Mouse (Mus musculus): Measurements from ENCODE around the gene Sfxn3. TPM values are rescaled to one million over a fixed set of nuclear protein-coding genes. Genes with fewer than 3 reads are reported as not detected.

Gene Sfxn3
- polyA plus RNA-seq, 1 experiment from 2014 or later: 75.8 TPM

DNA sequence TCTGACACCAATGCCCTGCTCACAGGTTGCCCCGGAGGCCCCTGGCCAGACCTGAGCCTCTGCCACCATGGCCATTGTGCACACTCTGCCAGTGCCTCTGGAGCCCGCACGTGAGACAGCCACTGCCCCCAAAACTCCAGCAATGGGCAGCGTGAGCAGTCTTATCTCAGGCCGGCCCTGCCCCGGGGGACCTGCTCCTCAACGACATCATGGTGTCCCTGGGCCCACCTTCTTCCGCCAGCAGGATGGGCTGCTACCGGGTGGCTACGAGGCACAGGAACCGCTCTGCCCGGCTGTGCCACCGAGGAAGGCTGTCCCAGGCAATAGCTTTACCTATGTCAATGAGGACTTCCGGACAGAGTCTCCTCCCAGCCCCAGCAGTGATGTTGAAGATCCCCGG, 25.9 kb upstream of the Sfxn3 start:
- ATAC-seq (ENCODE audit: low FRiP score): no peak
- no peak overlapping the region for H3K4me3 ChIP-seq (replicated peaks)
- peaks cover 26% of the 10 kb centered on the region for H3K36me3 ChIP-seq
- H3K27ac ChIP-seq (replicated peaks): no peak overlapping the region
- peaks cover 47% of the 10 kb centered on the region for H3K4me1 ChIP-seq
- H3K9me3 ChIP-seq (replicated peaks): no peaks in the 10 kb centered on the region
- no peak overlapping the region for H3K9ac ChIP-seq (replicated peaks)
- H3K4me2 ChIP-seq: no peak overlapping the region
- H3K27me3 ChIP-seq (replicated peaks): no peaks in the 10 kb centered on the region
- 91% methylated on average over 15 of the region's 15 CpGs for WGBS

DNA sequence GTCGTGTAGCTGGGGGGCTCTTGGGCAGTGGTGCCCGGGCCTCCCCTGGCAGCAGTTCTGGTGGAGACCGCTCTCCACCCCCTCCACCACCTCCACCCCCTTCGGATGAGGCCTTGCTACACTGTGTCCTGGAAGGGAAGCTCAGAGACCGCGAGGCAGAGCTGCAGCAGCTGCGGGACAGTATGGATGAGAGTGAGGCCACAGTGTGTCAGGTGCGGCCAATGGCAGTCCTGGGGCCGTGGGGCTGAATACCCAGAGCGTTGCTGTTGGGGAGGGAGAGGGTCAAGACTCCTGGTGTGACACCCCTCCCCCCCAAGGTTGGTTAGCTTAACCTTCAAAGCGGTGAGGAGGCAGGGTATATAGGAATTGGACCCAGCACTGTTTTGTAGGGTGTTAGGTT, 23.3 kb upstream of the Sfxn3 start:
- Histone ChIP-seq H3K27me3 (replicated peaks) (no peaks in the 10 kb centered on the region), H3K27ac (replicated peaks) (no peak overlapping the region), H3K9ac (replicated peaks) (no peak overlapping the region), H3K4me3 (replicated peaks) (no peak overlapping the region), H3K4me2 (no peak overlapping the region), H3K9me3 (replicated peaks) (no peaks in the 10 kb centered on the region), H3K36me3 (peaks cover 35% of the 10 kb centered on the region), H3K4me1 (peaks cover 34% of the 10 kb centered on the region)
- no peak for ATAC-seq (ENCODE audit: low FRiP score)
- whole genome bisulfite sequencing: 87% methylated on average over 11 of the region's 11 CpGs

DNA sequence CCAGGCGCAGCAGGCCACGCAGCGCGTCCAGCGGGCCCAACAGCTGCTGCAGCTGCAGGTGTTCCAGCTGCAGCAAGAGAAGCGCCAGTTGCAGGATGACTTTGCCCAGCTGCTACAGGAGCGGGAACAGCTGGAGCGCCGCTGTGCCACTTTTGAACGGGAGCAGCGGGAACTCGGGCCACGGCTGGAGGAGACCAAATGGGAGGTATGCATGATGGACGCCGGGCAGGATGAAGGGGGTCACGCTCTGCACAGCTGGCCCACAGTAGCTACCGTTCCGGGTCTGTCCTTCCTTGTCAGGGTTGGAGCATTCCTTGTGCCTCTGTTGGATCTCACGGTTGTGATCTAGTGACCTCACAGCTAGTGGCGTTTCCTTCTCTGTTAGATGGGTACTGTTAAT, 22.5 kb upstream of the Sfxn3 start:
- WGBS: 88% methylated on average over 20 of the region's 20 CpGs
- no peak for ATAC-seq (ENCODE audit: low FRiP score)
- H3K27me3 ChIP-seq (replicated peaks): no peaks in the 10 kb centered on the region
- H3K9me3 ChIP-seq (replicated peaks): no peaks in the 10 kb centered on the region
- no peak overlapping the region for H3K9ac ChIP-seq (replicated peaks)
- no peak overlapping the region for H3K27ac ChIP-seq (replicated peaks)
- H3K36me3 ChIP-seq: peaks cover 35% of the 10 kb centered on the region
- no peak overlapping the region for H3K4me2 ChIP-seq
- H3K4me3 ChIP-seq (replicated peaks): no peak overlapping the region
- H3K4me1 ChIP-seq: peaks cover 27% of the 10 kb centered on the region

DNA sequence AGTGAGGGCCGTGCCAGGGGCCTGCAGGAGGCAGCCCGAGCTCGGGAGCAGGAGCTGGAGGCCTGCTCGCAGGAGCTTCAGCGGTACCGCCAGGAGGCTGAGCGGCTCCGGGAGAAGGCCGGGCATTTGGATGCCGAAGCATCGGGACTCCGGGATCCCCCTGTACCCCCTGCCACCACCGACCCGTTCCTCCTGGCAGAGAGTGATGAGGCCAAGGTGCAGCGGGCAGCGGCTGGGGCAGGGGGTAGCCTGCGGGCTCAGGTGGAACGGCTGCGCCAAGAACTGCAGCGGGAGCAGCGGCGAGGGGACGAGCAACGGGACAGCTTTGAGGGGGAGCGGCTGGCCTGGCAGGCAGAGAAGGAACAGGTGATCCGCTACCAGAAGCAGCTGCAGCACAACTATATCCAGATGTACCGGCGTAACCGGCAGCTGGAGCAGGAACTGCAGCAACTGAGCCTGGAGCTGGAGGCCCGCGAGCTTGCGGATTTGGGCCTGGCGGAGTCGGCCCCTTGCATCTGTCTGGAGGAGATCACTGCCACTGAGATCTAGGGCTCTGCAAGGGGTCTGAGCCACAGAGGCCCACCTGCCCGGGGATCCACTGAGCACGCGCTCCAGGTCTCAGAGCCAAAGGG, 21.2 kb upstream of the Sfxn3 start:
- no peak overlapping the region for H3K4me2 ChIP-seq
- 93% methylated on average over 37 of the region's 37 CpGs for WGBS

DNA sequence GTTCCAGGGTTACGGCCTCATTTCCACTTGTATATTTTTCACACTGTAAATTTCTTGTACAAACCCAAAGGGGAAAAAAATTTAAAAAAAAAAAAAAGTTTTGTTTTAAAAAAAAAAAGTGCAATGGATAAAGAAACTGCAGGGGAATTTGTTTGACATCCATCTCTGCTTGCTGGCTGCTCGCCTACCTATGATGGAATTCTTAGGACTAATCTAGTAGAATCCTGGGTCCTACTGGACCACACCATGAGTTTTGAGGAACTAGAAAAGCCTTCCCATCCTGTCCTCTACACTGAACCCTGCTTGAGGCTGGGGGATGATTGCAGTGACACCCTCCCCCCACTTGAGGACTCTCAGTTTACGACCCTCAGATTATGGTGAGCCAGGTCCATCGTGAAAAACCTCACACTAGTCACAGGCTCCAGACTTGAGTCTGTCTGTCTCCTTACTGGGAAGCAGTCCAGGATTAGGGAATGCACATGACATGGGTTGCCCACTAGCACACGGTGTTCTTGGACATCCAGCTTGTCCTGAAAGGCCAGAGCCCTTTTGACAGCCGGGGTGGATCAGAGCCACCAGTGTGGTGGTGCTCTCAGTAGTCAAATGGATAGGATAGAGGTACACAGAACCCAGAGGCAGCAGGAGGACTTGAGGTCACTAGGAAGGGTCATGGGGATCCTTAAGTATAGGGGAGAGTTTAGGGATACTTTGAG, 20.2 kb upstream of the Sfxn3 start:
- no peaks in the 10 kb centered on the region for H3K27me3 ChIP-seq (replicated peaks)
- no peak overlapping the region for H3K4me2 ChIP-seq
- peaks cover 35% of the 10 kb centered on the region for H3K36me3 ChIP-seq
- H3K4me1 ChIP-seq: peaks cover 26% of the 10 kb centered on the region
- H3K9me3 ChIP-seq (replicated peaks): no peaks in the 10 kb centered on the region
- no peak for ATAC-seq (ENCODE audit: low FRiP score)
- no peak overlapping the region for H3K9ac ChIP-seq (replicated peaks)
- H3K27ac ChIP-seq (replicated peaks): no peak overlapping the region
- no peak overlapping the region for H3K4me3 ChIP-seq (replicated peaks)
- 77% methylated on average over 6 of the region's 6 CpGs for WGBS

More for the DNA sequence above, 21.2 kb upstream of the Sfxn3 start:
- Histone ChIP-seq H3K27ac (replicated peaks) (no peak overlapping the region), H3K4me1 (peaks cover 24% of the 10 kb centered on the region), H3K9me3 (replicated peaks) (no peaks in the 10 kb centered on the region), H3K4me3 (replicated peaks) (no peak overlapping the region), H3K9ac (replicated peaks) (no peak overlapping the region), H3K36me3 (peaks cover 35% of the 10 kb centered on the region), H3K27me3 (replicated peaks) (no peaks in the 10 kb centered on the region)
- no peak for ATAC-seq (ENCODE audit: low FRiP score)

DNA sequence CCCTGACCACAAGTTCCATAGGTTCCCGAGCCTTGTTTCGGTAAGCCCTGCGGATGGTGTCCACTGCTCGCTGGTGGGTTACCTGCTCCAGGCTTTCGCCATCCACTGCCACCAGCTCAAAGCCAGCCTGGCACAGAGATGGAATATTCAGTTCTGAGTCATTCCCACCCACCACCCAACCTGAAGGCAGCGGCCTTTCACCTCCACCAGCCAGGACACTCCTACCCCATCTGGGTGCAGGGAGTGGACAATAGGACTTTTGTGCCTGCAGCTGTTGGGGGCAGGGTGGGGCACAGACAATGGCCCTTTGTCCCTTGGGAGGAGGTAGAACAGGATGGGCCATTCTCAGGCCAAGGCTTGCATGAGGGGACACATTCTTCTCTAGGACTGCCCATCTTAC, 19.5 kb upstream of the Sfxn3 start:
- no peak for ATAC-seq (ENCODE audit: low FRiP score)
- 86% methylated on average over 6 of the region's 6 CpGs for WGBS
- peaks cover 33% of the 10 kb centered on the region for H3K36me3 ChIP-seq

DNA sequence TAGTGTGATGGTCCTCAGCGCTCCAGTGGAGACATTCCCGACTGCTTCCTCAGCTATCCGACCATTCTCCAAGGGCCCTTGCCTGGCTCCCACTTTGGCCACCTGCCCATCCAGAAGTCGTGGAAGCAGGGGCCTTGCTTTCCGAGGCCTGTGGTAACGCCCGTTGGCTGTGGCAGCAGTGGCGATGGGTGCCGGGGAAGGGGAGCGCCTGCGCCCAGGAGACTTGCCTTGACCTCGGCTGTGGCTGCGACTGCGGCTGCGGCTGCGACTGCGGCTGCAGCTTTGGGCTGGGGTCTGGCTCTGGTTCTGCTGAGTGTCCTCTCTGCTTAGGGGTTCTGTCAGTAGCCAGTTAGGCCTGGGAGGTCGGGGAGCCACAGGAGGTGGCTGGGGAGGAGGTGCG, 18.6 kb upstream of the Sfxn3 start:
- WGBS: 62% methylated on average over 19 of the region's 19 CpGs
- H3K27me3 ChIP-seq (replicated peaks): no peaks in the 10 kb centered on the region
- no peak overlapping the region for H3K4me2 ChIP-seq
- H3K9ac ChIP-seq (replicated peaks): no peak overlapping the region
- peaks cover 27% of the 10 kb centered on the region for H3K4me1 ChIP-seq
- no peak for ATAC-seq (ENCODE audit: low FRiP score)
- no peak overlapping the region for H3K4me3 ChIP-seq (replicated peaks)
- peaks cover 30% of the 10 kb centered on the region for H3K36me3 ChIP-seq
- no peak overlapping the region for H3K27ac ChIP-seq (replicated peaks)
- no peaks in the 10 kb centered on the region for H3K9me3 ChIP-seq (replicated peaks)

More for the DNA sequence above, 19.5 kb upstream of the Sfxn3 start:
- Histone ChIP-seq H3K27me3 (replicated peaks) (no peaks in the 10 kb centered on the region), H3K9me3 (replicated peaks) (no peaks in the 10 kb centered on the region), H3K4me1 (peaks cover 27% of the 10 kb centered on the region), H3K27ac (replicated peaks) (no peak overlapping the region), H3K4me2 (no peak overlapping the region), H3K9ac (replicated peaks) (no peak overlapping the region), H3K4me3 (replicated peaks) (no peak overlapping the region)

DNA sequence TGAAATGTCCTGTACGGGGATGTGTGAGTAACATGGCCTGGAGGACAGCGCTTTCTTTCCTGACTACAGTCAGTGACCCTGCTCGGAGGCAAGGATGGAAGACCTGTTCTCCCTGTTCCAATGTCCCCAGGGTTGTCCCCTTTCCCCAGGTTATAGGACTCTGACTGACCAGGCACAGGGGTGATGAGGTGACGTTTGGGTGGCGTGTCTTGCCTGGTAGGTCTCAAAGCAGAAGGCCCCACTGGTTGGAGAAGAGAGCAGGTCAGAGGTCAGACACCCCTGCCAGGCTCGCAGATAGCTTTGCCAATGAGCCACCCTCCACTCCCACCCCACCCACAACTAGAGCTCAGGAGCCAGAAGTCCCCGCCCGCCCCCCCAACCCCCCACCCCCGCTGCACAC, 17.7 kb upstream of the Sfxn3 start:
- Histone ChIP-seq H3K4me2 (no peak overlapping the region), H3K4me1 (peaks cover 24% of the 10 kb centered on the region), H3K27me3 (replicated peaks) (no peaks in the 10 kb centered on the region), H3K9me3 (replicated peaks) (no peaks in the 10 kb centered on the region), H3K4me3 (replicated peaks) (no peak overlapping the region), H3K36me3 (peaks cover 25% of the 10 kb centered on the region), H3K9ac (replicated peaks) (no peak overlapping the region), H3K27ac (replicated peaks) (no peak overlapping the region)
- 63% methylated on average over 9 of the region's 9 CpGs for WGBS
- no peak for ATAC-seq (ENCODE audit: low FRiP score)

DNA sequence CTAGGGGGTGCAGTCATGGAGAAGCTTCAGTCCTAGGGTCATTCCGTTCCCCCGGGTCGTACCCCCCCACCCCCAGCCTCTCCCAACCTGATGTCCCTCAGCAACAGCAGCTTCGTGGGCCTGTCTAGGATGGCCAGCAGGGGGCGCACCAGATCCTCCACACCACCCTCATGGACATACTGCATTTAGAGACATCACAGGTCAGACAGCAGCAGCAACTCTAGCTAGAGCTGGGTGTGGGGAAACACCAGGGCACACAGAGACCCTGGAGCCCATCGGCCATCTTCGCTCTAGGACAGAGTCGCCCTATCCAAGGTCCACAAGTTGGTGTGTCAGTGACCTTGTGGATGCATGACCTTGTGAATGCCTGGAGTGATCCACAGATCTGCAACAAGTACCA, 17.2 kb upstream of the Sfxn3 start:
- Histone ChIP-seq H3K4me3 (replicated peaks) (no peak overlapping the region), H3K4me2 (no peak overlapping the region), H3K36me3 (peaks cover 21% of the 10 kb centered on the region), H3K27me3 (replicated peaks) (no peaks in the 10 kb centered on the region), H3K4me1 (peaks cover 24% of the 10 kb centered on the region), H3K9ac (replicated peaks) (no peak overlapping the region), H3K27ac (replicated peaks) (no peak overlapping the region; the same call in 1 of the 2 replicates), H3K9me3 (replicated peaks) (no peaks in the 10 kb centered on the region)
- WGBS: 41% methylated on average over 8 of the region's 8 CpGs
- no peak for ATAC-seq (ENCODE audit: low FRiP score)

DNA sequence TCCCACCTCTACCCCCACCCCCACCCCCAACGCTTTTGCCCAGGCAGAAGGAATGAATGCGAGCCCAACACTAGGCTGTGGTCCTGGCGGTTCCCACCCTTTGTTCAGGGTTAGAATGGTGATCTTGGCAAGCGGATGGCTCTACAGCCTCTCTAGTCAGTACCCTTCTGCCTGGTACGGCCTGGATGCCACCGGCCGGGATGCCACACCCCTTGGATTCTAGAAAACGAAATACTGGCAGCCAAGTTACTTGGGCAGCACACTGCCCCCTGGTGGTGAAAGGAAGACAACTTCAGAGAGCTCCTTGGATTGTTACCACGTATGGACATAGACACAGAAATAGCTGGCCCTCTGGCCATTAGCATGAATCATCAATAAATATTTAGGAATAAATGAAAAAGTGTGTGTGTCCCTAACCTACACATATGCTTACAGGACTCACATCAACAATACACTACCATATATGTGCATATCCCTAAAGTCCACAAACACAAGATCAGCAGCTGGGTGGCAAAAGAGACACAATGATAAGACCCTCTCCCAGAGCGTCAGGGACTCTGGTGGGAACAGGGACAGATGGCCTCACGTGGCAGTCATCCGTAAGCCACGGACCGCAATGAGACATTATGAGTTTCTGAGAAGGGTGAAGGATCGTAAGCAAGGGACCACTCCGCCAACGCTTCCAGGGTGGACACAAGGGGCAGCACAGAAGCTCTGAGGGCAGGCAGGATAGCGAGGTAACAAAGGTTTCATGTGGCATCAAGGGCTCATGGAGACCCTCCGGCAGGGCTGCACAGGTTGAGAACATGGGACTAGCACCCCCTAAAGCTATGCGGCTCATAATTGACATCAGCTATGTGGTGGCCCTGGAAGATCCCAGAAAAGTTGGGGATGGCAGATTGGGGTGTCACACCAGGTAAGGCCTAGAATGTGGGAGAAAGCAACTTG, 16.3 kb upstream of the Sfxn3 start:
- Histone ChIP-seq H3K27ac (replicated peaks) (no peak overlapping the region), H3K27me3 (replicated peaks) (no peaks in the 10 kb centered on the region), H3K9ac (replicated peaks) (no peak overlapping the region), H3K4me3 (replicated peaks) (no peak overlapping the region; the same call in 1 of the 2 replicates), H3K4me1 (peaks cover 24% of the 10 kb centered on the region), H3K4me2 (peak overlapping the region; percentile 50), H3K9me3 (replicated peaks) (no peaks in the 10 kb centered on the region), H3K36me3 (peaks cover 13% of the 10 kb centered on the region)
- 38% methylated on average over 20 of the region's 20 CpGs for WGBS
- no peak for ATAC-seq (ENCODE audit: low FRiP score)

DNA sequence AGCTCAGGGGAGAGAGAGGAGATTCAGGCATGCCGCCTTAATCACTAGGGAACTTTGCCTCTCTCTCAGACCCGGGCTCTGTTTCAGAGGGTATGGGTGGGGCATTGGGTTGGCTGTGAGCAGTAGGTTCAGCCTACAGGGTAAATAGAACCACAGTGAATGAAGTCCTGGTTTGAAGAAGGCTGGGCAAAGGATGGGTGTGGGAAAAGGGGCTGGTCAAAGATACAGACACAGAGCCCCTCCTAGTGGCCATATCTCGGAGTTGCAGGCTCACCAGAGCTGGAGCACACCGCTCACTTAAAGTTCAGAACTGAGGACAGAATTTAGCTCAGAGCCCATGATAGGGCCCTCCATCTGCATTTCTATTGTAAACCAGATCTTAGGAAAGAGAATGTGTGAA, 15.5 kb upstream of the Sfxn3 start:
- ATAC-seq (ENCODE audit: low FRiP score): 0 out of 2 replicates have a peak, but pooled peaks have one; percentile 4
- WGBS: 19% methylated on average over 4 of the region's 4 CpGs
- H3K27ac ChIP-seq (replicated peaks): no peak overlapping the region
- H3K36me3 ChIP-seq: peaks cover 5% of the 10 kb centered on the region
- H3K4me1 ChIP-seq: peaks cover 24% of the 10 kb centered on the region
- H3K9me3 ChIP-seq (replicated peaks): no peaks in the 10 kb centered on the region
- no peak overlapping the region for H3K4me2 ChIP-seq
- no peak overlapping the region for H3K4me3 ChIP-seq (replicated peaks)
- H3K27me3 ChIP-seq (replicated peaks): peaks cover 4% of the 10 kb centered on the region; the same call in 1 of the 2 replicates
- no peak overlapping the region for H3K9ac ChIP-seq (replicated peaks)
